Mouse (Mus musculus) spleen, adult 12 weeks (tissue): ENCODE data around the gene Gas2l1.

Source experiments
- DNase-seq: peaks from one replicate; pipeline ENCODE4 v3.0.0; 2022; ENCODE audit warnings: low spot score

The Gas2l1 gene

GRCm38 (mm10) chr11:5064282-5065055, 658 bp downstream of the Gas2l1 start:
- no peak for DNase-seq

- DNase-seq, result no peak
Observed at GRCm38 (mm10) chr11:5063561-5064281, 1.4 kb downstream of the Gas2l1 start.

- no peak for DNase-seq
Observed at GRCm38 (mm10) chr11:5062860-5063505, 2.1 kb downstream of the Gas2l1 start.

GRCm38 (mm10) chr11:5062326-5062725, 2.8 kb downstream of the Gas2l1 start:
- DNase-seq, result no peak

- peak; percentile 37 for DNase-seq
Observed at GRCm38 (mm10) chr11:5061413-5062139, 3.6 kb downstream of the Gas2l1 start.

- DNase-seq, result no peak
Observed at GRCm38 (mm10) chr11:5060756-5061412, 4.2 kb downstream of the Gas2l1 start.

- DNase-seq, result no peak
Observed at GRCm38 (mm10) chr11:5059704-5060156, 5.4 kb downstream of the Gas2l1 start.

- no peak for DNase-seq
Observed at GRCm38 (mm10) chr11:5059230-5059629, 5.9 kb downstream of the Gas2l1 start.

- DNase-seq, result no peak
Observed at GRCm38 (mm10) chr11:5058783-5059182, 6.3 kb downstream of the Gas2l1 start.

- DNase-seq, result no peak
Observed at GRCm38 (mm10) chr11:5057856-5058641, 7.1 kb downstream of the Gas2l1 start, which contains the start of gene Rasl10a. TSS of gene Rasl10a (plus strand) at chr11:5058128.

GRCm38 (mm10) chr11:5057541-5057855, 7.6 kb downstream of the Gas2l1 start:
- DNase-seq, result no peak

- no peak for DNase-seq
Observed at GRCm38 (mm10) chr11:5057064-5057463, 8.1 kb downstream of the Gas2l1 start.

- no peak for DNase-seq
Observed at GRCm38 (mm10) chr11:5055945-5056938, 8.9 kb downstream of the Gas2l1 start.

GRCm38 (mm10) chr11:5054874-5055273, 10.3 kb downstream of the Gas2l1 start:
- no peak for DNase-seq

- DNase-seq, result no peak
Observed at GRCm38 (mm10) chr11:5054151-5054550, 11.0 kb downstream of the Gas2l1 start.

GRCm38 (mm10) chr11:5052200-5052854, 12.8 kb downstream of the Gas2l1 start:
- no peak for DNase-seq

- no peak for DNase-seq
Observed at GRCm38 (mm10) chr11:5051629-5052028, 13.5 kb downstream of the Gas2l1 start.

GRCm38 (mm10) chr11:5046321-5046926, 18.7 kb downstream of the Gas2l1 start:
- no peak for DNase-seq
